In the genomic region with DNA sequence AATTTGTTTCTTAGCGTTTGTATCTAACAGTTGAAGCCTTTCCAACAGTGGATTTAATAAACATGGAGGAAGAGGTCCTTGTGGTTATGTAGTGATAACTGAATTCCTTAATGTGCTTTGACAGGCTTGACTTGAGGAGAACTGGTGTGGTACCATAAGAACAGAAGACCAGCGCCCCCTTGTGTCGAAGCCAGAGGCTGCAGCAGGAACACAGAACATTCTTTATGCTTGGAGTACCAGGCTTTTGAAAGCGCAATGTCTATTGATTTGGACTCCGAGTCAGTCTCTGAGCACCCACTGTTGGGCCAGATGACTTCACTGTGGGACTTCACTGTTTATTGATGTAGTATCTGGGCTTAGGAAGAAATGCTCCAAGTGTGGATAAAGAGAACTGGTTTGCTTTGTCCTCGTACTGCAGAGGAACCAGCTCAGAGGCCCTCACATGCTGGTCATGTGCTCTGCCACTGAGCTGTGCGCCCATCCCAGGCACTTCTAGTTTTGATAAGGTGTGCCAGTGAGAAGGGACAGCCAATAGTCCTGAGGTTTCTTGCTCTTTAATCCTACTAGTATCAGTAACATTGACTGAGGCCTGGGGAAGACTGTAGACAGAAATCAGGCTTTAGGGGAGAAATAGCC, we compare ENCODE assay signal across 8 mouse cellular contexts. TPM values are rescaled to one million over a fixed set of nuclear protein-coding genes. Genes with fewer than 3 reads are reported as not detected.
DNase-seq lines count a peak whose midpoint lies in the region; ATAC-seq and TF ChIP-seq lines count a peak whose summit lies in the region.

No protein-coding gene starts in this region.

- no peaks in the 10 kb centered on the region for H3K27me3 ChIP-seq in G1E (ENCODE audit: insufficient read depth, low read length)
- H3K27me3 ChIP-seq in forebrain, postnatal 0 days (ENCODE audit: insufficient read depth, low read length) = no peaks in the 10 kb centered on the region
- H3K27me3 ChIP-seq in hindbrain, embryonic 12.5 days = no peaks in the 10 kb centered on the region

- no peak overlapping the region for H3K4me3 ChIP-seq in G1E (ENCODE audit: low read depth, low read length)
- H3K4me3 ChIP-seq in forebrain, postnatal 0 days (ENCODE audit: low read depth, low read length) = no peak overlapping the region
- no peak overlapping the region for H3K4me3 ChIP-seq in hindbrain, embryonic 12.5 days

- no peak overlapping the region for H3K9ac ChIP-seq in forebrain, postnatal 0 days
- no peak overlapping the region for H3K9ac ChIP-seq in hindbrain, embryonic 12.5 days

- 29% methylated on average over 7 of the region's 7 CpGs for WGBS in forebrain, postnatal 0 days
- 33% methylated on average over 7 of the region's 7 CpGs for WGBS in hindbrain, embryonic 12.5 days

- peak; percentile 80 for ATAC-seq in G1E (ENCODE audit: extremely low read depth, insufficient number of reproducible peaks, low FRiP score, poor library complexity, severe bottlenecking)
- ATAC-seq in forebrain, postnatal 0 days = peak; percentile 92
- ATAC-seq in hindbrain, embryonic 12.5 days (ENCODE audit: low FRiP score) = peak; percentile 60

- H3K4me2 ChIP-seq in forebrain, postnatal 0 days (ENCODE audit: low read depth) = no peak overlapping the region
- no peak overlapping the region for H3K4me2 ChIP-seq in hindbrain, embryonic 12.5 days (replicated peaks)

- no peak overlapping the region for H3K27ac ChIP-seq in forebrain, postnatal 0 days (ENCODE audit: low read depth, low read length)
- no peak overlapping the region for H3K27ac ChIP-seq in hindbrain, embryonic 12.5 days

- TF ChIP-seq CTCF in G1E (IDR thresholded peaks at IDR 0.05; ENCODE audit: low read depth, low read length) = peak; percentile 88
- peak; percentile 93 for TF ChIP-seq CTCF in forebrain, postnatal 0 days (IDR thresholded peaks at IDR 0.05; ENCODE audit: low read depth)

- H3K36me3 ChIP-seq in G1E (replicated peaks) = no peaks in the 10 kb centered on the region
- no peaks in the 10 kb centered on the region for H3K36me3 ChIP-seq in forebrain, postnatal 0 days (ENCODE audit: insufficient read depth)
- no peaks in the 10 kb centered on the region for H3K36me3 ChIP-seq in hindbrain, embryonic 12.5 days

- DNase-seq in G1E (ENCODE audit: low spot score) = peak; percentile 20
- DNase-seq in c-Kit-positive CD71-positive TER-119-positive erythroid progenitor cells, embryonic 14.5 days (ENCODE audit: low spot score) = peak; percentile 85
- peak; percentile 94 for DNase-seq in forebrain, postnatal 0 days
- peak; percentile 90 to 96 for DNase-seq in layer of hippocampus, postnatal 14 days (ENCODE audit: low spot score in 2 of 2)
- DNase-seq in lung, postnatal 10 days = peak; percentile 92
- DNase-seq in retina, embryonic 14.5 days (ENCODE audit: low spot score) = peak; percentile 93
- DNase-seq in thymus, postnatal 25 days = peak; percentile 83

- H3K4me1 ChIP-seq in G1E (ENCODE audit: insufficient read depth, low read depth, low read length) = peaks cover 21% of the 10 kb centered on the region; the same call in 1 of the 2 replicates
- no peaks in the 10 kb centered on the region for H3K4me1 ChIP-seq in forebrain, postnatal 0 days (ENCODE audit: insufficient read depth)
- no peaks in the 10 kb centered on the region for H3K4me1 ChIP-seq in hindbrain, embryonic 12.5 days

- no peaks in the 10 kb centered on the region for H3K9me3 ChIP-seq in G1E (replicated peaks)
- no peaks in the 10 kb centered on the region for H3K9me3 ChIP-seq in forebrain, postnatal 0 days (ENCODE audit: low read length)
- H3K9me3 ChIP-seq in hindbrain, embryonic 12.5 days (replicated peaks) = no peaks in the 10 kb centered on the region

RNA-seq across cellular contexts. Expression of a gene that starts 7.8 kb away (rescaled TPM):
- 63.0 and 87.2 TPM in 2 replicates for total RNA-seq in G1E (2014; fragmentation: Nextera tagmentation)
- total RNA-seq in G1E (2017) = 119 and 122 TPM in 2 replicates
- 10.4 and 17.5 TPM in 2 replicates for polyA plus RNA-seq in G1E (2012)
- 34.5 and 43.6 TPM in 2 replicates for total RNA-seq in forebrain, postnatal 0 days (2014; rRNA removed)
- polyA plus RNA-seq in forebrain, postnatal 0 days (2015; fragmentation: Nextera tagmentation; extraction: Ambion mirVana) = 39.6 and 44.3 TPM in 2 replicates
- 150 and 164 TPM in 2 replicates for polyA plus RNA-seq in hindbrain, embryonic 12.5 days (2016; fragmentation: Nextera tagmentation; extraction: Ambion mirVana)
- 10 to 100 TPM; 18.8 to 19.9 TPM for total RNA-seq in layer of hippocampus, postnatal 14 days (2021)

RNA-seq across cellular contexts. Expression of a gene that starts 38.4 kb away (rescaled TPM):
- total RNA-seq in G1E (2014; fragmentation: Nextera tagmentation) = 109 and 126 TPM in 2 replicates
- 271 and 317 TPM in 2 replicates for total RNA-seq in G1E (2017)
- polyA plus RNA-seq in G1E (2012) = 23.9 and 67.2 TPM in 2 replicates
- 389 and 418 TPM in 2 replicates for total RNA-seq in forebrain, postnatal 0 days (2014; rRNA removed)
- 338 and 406 TPM in 2 replicates for polyA plus RNA-seq in forebrain, postnatal 0 days (2015; fragmentation: Nextera tagmentation; extraction: Ambion mirVana)
- 277 and 293 TPM in 2 replicates for polyA plus RNA-seq in hindbrain, embryonic 12.5 days (2016; fragmentation: Nextera tagmentation; extraction: Ambion mirVana)
- total RNA-seq in layer of hippocampus, postnatal 14 days (2021) = 100 to 1,000 TPM; 196 TPM

RNA-seq across cellular contexts. Expression of a gene that starts 39.1 kb away (rescaled TPM):
- 75.5 and 91.5 TPM in 2 replicates for total RNA-seq in G1E (2014; fragmentation: Nextera tagmentation)
- 43.4 and 49.6 TPM in 2 replicates for total RNA-seq in G1E (2017)
- 1.3 and 1.8 TPM in 2 replicates for polyA plus RNA-seq in G1E (2012)
- 19.1 and 29.6 TPM in 2 replicates for total RNA-seq in forebrain, postnatal 0 days (2014; rRNA removed)
- 30.3 and 34.3 TPM in 2 replicates for polyA plus RNA-seq in forebrain, postnatal 0 days (2015; fragmentation: Nextera tagmentation; extraction: Ambion mirVana)
- 33.7 and 38.8 TPM in 2 replicates for polyA plus RNA-seq in hindbrain, embryonic 12.5 days (2016; fragmentation: Nextera tagmentation; extraction: Ambion mirVana)
- 10 to 100 TPM; 17.6 to 22.1 TPM for total RNA-seq in layer of hippocampus, postnatal 14 days (2021)

Comparison
In these comparisons a context has a peak if more than half of its experiments do, and no peak if none do; other contexts are left out.
1. DNase-seq: peak in every context shown above with its lines; median percentile 94 in forebrain, postnatal 0 days; 93 in layer of hippocampus, postnatal 14 days; 93 in retina, embryonic 14.5 days; 92 in lung, postnatal 10 days; 85 in c-Kit-positive CD71-positive TER-119-positive erythroid progenitor cells, embryonic 14.5 days; 83 in thymus, postnatal 25 days; 20 in G1E.